Mouse (Mus musculus) adrenal gland, postnatal 0 days (tissue): ENCODE data around the gene Rom1. TPM values are rescaled to one million over a fixed set of nuclear protein-coding genes. Genes with fewer than 3 reads are reported as not detected.

Experiments used
- microRNA-seq: library from miRNA; unstranded; fragments of <30 nt; microRNA quantifications from one replicate; pipeline ENCODE4, GENCODE M21; 2016; ENCODE audit warnings: borderline replicate concordance; ENCODE audit not compliant: insufficient number of aligned reads
- polyA plus RNA-seq: library from polyadenylated mRNA; unstranded; fragments of >200 nt; fragmentation: Nextera tagmentation; extraction: Ambion mirVana; gene quantifications from 2 replicates; pipeline ENCODE4 v1.2.1, GENCODE M21; 2015

Gene Rom1
- 10.2 and 10.6 TPM in 2 replicates for polyA plus RNA-seq

DNA sequence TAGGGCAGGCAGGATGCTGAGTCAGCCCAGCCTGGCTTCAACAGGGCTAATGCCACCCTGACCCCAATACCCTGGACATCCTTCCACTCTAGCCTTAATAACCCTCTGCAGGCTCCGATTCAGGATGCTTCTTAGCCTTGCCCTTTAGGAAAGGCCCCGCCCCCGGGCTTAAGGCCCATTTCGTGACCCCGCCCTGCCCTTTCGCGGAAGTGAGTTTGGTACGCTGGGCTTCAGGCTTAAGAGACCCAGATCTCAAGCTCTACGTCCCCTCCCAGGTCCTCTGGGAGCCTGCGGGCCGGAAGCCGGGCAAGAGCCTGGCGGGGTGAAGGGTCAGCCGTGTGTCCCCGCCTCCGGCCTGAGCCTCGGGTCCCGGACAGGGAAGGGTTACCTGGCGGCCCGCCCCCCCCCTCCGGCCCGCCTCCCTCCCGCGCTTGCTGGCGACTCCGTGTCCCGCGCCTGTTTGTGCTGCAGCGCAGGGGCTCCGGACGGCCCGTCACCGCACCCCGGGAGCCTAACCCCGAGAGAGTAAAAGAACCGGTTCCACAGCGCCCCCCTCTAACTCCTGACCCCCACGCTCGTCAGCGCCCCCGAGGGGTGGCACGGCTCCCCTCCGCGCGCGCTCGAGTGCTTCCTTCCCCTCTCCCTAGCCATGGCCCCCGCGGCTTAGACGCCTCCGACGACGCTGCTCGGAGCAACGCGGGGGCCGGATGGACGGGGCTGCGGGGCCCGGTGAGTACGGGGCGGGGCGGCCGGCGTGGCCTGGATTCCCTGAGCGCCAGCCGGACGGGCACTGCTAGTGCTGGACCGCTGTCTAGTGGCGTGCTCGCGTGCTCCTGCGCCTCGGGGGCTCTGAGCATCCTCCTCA is at the start of gene Rom1, which contains the start of gene Eml3:
TSS of gene Rom1 (minus strand) at position 133 of the 865 bp plus-strand sequence.
TSS of gene Eml3 (plus strand) at position 329 of the 865 bp plus-strand sequence.

DNA sequence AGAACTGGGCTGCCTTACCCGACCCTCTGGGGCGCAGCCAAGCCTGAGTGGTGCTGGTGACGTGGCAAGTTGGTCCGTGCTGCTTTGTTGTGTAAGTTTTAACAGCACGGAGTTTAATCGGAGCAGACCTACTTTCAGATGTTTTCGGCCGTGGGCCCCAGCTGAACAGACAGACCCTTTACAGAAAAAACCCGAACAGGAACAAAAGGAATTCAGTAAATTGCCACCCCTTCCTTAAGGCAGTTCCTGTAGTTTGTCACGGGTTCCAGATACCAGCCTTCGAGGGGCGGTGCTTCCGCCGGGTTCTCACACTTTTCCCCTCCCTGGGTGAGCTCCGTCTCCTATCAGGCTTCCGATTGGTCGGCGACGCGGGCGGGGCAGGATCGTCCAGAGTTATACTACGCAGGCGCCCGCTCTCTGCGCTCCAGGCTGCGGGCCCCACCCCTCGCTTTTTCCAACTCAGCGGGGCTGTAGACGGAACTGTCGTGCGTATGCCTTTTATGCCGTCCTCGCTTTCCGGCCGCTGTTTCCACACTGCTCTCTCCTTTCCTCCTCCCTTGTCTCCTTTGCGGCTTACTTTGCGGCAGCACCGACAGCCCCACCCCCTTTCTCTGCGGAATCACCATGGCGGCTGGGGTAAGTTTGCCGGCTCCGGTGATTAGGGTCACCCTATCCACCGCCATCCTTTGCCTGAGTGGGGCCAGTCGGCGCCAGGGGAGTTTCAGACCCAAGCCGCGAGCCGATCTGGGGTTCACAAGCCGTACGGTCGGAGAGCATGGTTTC is 37.6 kb upstream of the Rom1 start, which contains the start of gene Eef1g:
TSS of gene Eef1g (plus strand) at position 452 of the 783 bp plus-strand sequence.

DNA sequence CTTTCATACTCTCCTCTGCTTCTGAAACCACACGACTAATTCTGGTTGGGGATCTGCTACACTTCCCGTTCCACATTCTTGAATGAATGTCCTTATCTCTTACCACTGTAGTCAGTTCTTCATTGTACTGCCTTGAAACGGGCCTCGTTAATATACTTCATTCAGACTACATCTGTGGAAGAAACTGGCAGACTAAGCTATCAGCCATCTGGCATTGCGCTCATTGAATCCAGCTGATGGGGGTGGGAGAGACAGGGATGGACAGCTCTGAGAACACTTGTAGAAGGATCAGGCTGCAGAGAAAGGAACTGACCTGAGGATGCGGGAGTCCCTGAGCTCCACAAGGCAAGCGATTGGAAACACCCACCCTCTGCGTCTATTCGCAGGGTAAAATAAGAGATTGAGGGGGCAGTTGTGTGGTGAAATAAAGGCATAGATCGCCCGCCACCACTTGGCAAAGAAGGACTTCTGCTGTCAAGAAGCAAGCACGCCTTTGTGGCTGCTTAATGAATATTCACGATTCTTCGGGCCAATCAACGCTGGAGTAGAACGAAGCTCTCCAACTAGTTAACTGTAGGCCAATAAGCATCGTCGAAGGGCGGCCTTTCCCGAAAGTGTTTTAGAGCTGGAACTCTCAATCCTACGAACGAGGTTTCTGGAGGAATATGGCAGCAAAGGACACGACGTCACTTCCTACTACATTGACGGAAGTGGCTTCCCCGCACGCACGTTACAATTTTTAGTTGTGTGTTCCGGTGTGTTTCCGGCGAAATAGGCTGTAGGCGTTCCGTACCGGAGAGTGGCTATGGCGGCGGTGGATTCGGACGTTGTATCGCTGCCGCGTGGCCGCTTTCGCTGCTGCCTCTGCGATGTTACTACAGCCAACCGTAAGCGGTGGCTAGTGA is 24.2 kb upstream of the Rom1 start, which contains the start of gene Tut1:
TSS of gene Tut1 (plus strand) at position 713 of the 905 bp plus-strand sequence.

DNA sequence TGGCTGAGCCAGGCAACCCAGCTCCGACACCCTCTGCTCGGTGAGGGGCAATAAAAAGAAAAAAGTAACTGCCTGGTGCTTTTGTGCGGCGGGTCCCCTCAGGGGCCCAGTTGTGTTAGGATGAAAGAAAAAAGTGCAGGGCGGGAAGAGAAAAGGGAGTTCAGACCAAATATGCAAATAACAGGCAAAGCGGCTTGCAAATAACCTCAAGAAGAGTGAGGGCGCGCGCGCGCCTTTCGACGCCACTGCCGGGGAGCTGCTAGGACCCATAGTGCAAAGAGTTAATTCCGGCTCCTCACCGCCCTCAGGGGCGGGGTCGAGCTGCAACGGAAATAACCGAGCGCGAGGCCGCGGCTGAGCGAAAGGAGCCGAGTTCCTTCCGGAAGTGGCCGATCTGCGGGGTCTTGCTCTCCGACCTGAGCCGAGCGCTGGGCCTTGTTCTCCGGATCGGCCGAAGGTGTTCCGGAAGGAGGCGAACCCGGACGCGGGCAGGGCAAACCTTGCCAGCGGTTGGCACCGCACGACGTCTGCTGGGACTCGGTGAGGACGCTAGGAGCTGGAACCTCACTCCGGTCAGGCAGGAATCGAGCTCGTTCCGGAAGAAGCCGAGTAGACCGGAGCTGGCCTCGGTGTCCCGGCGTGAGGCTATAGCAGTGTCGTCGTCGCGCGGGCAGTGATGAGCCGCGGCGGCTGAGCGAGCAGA is 12.5 kb upstream of the Rom1 start, which contains the start of gene Mta2:
TSS of gene Mta2 (plus strand) at position 361 of the 703 bp plus-strand sequence.

DNA sequence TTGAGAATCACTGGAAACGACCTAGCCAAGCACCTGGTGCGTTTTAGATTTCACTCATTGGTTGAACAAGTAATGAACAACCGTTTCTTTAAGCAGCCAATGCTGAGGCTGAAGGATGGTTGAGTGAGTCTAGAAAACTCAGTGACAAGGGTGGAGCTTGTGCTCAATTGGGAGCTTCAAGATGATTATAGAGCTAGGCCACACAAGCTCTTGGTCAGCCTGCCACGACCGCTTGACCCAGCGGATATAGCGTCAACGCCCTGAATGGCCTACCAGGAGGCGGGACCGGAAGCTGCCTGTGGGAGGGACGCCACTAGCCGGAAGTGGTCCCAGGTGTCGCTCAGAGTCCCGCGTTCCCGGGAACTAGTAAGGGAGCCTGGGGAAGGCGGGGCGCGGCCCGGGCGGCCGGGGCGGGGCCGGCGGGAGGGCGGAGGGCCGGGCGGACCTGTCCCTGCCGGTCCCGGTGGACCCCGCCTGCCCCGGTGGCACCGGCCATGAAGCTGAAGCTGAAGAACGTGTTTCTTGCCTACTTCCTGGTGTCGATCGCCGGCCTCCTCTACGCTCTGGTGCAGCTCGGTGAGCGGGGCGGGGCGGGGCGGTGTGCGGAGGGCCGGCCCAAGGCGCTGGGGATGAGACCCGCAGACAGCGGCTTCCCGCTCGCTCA is 9.0 kb downstream of the Rom1 start, which contains the start of gene B3gat3:
TSS of gene B3gat3 (plus strand) at position 302 of the 664 bp plus-strand sequence.

DNA sequence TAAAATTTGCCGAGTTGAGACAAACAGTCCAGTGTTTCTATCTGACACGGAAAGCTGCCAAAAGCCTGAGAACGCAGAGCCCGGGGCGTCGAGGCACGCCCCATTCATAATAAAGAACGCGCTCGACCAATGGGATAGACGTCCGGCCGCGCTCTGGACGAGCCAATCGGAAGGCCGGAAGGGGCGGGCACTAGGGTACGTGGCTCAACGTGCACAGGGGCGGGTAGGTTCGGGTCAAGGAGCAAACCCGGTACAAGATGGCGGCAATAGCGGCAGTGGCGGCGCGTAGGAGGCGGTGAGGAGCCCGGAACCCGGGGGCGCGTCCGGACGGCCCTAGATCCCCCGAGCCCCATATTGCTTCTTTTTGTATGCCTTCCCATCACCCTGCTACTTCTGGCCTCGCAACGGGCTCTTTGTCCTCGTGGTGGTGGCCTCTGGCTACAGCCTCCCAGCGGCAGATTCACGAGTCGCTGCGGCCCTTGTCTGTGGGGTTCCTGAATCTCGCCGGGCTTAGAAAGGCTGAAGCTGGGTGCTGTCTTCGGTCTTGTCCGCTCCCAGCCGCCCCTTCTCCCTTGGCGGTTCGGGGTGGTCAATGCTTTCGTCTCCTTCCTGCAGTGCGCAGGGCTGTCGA is 31.2 kb downstream of the Rom1 start, which contains the start of gene Ganab:
TSS of gene Ganab (plus strand) at position 207 of the 631 bp plus-strand sequence.

DNA sequence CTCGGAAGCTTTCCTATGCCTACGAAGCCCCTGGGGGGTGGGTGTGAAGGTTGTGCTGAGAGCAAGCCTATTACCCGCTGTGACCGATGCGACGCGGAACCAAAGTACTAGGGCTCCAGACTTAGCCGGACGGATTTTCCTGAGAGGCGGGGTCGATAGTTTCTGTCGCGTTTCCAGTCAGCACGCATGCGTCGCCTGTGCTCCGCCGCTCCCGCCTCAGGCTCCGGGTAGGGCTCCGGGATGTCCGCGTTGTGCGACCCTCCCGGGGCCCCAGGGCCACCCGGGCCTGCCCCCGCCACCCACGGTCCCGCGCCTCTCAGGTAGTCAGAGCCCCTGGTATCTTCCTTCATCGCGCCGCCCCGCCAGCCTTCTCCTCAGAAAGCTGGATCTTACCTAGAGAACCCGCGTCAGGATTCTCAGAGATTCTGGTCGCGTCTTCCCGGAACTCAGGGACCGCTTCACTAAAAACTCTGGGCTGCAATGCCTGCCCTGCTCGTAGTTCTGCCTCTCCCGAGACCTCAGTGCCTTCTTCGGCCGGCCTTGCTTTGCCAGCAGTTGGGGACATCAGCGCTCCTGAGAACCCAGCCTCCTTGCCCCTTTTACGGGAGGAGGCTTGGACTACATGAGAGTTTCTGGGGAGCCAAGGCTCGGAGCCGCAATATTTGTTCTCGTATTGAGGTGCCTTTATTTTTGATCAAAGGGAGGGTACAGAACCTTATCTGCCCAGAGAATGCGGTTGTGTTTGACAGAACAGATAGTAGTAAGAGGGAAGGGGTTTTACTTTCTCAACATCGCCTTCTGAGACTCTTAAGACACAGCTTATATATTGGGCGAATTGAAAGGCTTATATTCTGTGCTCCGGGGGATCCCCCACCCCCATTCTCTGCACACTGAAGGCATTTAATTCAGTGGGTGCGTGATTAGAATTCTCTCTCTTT is 36.1 kb downstream of the Rom1 start, which contains the start of gene Ints5:
TSS of gene Ints5 (plus strand) at position 177 of the 938 bp plus-strand sequence.

DNA sequence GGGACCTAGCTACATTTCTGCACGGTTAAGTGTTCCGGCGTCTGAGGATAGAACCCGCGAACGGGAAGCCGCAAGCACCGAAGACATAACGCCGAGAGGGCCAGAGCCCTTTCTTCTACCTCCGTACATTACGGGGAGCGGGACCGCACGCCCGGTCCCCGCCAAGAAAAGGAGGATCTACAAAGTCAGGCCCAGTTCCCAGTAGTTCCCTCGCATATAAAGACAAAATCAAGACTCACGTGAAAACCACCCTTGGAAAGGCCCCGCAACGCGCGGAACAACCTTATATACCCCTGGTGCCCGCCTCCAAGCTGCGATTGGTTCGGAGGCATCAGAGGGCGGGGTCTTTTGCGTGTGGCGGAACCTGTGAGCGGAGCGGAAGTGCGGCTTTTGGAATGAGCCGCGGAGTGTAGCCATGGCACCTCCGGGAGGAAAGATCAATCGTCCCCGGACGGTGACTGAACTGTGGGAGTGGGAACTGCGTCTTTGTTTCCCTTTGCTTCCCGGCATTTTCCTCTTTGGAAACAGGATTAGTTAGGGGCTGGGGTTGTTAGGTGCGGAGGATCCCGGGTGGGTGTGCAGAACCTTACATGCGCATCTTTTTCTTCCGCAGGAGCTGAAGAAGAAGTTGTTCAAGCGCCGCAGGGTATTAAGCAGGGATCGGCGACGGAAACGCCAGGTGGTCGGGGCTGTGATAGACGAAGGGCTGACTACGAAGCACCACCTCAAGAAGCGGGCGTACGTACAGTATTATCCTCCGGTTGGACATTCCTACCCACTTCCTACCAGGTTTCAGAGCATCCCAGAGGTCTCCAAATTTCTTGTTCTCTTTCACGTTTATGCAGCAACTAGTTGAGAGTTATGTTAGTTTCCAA is 40.4 kb downstream of the Rom1 start, which contains the start of the genes 1810009A15Rik and Gm49416:
TSS of gene 1810009A15Rik (plus strand) at position 343 of the 875 bp plus-strand sequence.
TSS of gene Gm49416 (plus strand) at position 416 of the 875 bp plus-strand sequence.

DNA sequence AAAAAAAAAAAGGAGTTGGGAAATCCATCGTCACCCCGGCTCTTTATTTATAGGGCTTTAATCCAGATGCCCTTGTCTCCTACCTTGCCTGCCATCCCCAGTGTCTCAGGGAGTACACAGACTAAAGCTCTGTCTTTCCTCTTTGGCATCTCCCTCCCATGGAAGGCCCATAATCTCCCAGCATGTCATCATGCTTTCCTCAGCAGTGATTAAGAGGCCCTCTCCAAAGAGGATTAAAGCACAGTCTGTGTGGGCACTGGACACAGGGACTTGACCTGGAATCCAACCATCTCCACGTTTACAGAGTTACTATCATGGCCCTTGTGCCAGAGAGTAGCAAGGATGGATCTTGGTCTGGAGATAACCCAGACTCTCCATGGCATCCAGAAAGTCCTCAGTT is 45.5 kb downstream of the Rom1 start, which contains the start of the genes Lbhd1 and Gm49403:
TSS of gene Lbhd1 (plus strand) at position 117 of the 400 bp plus-strand sequence.
TSS of gene Gm49403 (plus strand) at position 315 of the 400 bp plus-strand sequence.

DNA sequence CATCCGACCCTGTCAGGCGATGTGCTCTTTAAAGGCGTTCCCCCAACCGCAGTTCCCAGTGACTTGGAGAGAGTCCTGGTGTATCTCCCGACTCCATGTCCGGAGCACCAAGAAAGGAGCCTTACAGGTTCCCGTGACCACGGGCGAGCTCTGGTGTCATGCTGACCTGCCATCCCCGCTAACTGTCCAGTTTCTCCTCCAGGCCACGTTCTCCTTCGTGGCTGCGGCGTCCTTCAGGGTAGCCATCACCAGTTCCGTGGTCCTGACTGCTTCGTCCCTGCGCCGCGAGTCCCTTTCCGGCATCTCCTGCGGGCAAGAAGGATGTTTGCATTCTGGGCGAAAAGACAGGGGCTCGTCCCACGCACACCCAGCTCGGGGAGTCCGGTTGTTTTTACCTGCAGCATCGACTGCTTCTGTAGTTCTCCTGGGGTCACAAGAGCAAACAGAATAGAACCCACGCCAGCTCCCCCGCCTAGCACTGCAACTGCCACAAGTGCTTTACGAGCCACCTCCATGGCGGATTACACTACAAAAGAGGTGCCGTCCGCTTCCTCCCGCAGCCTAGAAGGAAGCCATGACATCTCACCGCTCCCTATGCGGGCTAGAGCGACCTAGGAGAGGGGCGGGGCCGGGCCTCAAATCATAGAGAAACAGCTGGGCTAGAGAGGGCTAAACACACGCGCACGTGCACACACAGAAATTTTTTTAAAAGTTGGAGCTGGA is 48.7 kb downstream of the Rom1 start, which contains the start of gene Uqcc3:
TSS of gene Uqcc3 (minus strand) at position 613 of the 723 bp plus-strand sequence.

Small RNAs within 50 kb of the gene (microRNA-seq; reads per million reads assigned to microRNA genes)
- gene Mir5136 = not detected

Other genes starting within 250 kb of the Rom1 start
- 83.1 and 141 TPM in 2 replicates for gene Slc3a2, start 206.0 kb downstream of the Rom1 start, polyA plus RNA-seq
- 55.6 and 64.3 TPM in 2 replicates for gene Wdr74, start 193.5 kb downstream of the Rom1 start, polyA plus RNA-seq
- gene 1700092M07Rik, start 188.6 kb downstream of the Rom1 start, polyA plus RNA-seq = not detected in 2 replicates
- 85.3 and 122 TPM in 2 replicates for gene Stx5a, start 187.9 kb downstream of the Rom1 start, polyA plus RNA-seq
- gene Nxf1, start 172.3 kb downstream of the Rom1 start, polyA plus RNA-seq = 57.3 and 70.5 TPM in 2 replicates
- 187 and 192 TPM in 2 replicates for gene Tmem223, start 158.4 kb downstream of the Rom1 start, polyA plus RNA-seq
- 117 and 159 TPM in 2 replicates for gene Tmem179b, start 154.9 kb downstream of the Rom1 start, polyA plus RNA-seq
- gene Taf6l, start 142.9 kb downstream of the Rom1 start, polyA plus RNA-seq = 14.0 and 14.5 TPM in 2 replicates
- 250 and 252 TPM in 2 replicates for gene Polr2g, start 130.8 kb downstream of the Rom1 start, polyA plus RNA-seq
- gene Zbtb3, start 126.8 kb downstream of the Rom1 start, polyA plus RNA-seq = 3.5 and 3.7 TPM in 2 replicates
- gene Ttc9c, start 110.0 kb downstream of the Rom1 start, polyA plus RNA-seq = 19.5 and 25.9 TPM in 2 replicates
- gene Hnrnpul2, start 109.3 kb downstream of the Rom1 start, polyA plus RNA-seq = 2.6 and 4.1 TPM in 2 replicates
- gene AC129217.1, start 99.6 kb downstream of the Rom1 start, polyA plus RNA-seq = not detected in 2 replicates
- gene Bscl2, start 91.9 kb downstream of the Rom1 start, polyA plus RNA-seq = 50.5 and 77.3 TPM in 2 replicates
- 32.7 and 80.6 TPM in 2 replicates for gene Gng3, start 90.2 kb downstream of the Rom1 start, polyA plus RNA-seq
- gene Lrrn4cl, start 78.6 kb downstream of the Rom1 start, polyA plus RNA-seq = 15.3 and 22.8 TPM in 2 replicates
- 177 and 268 TPM in 2 replicates for gene Ubxn1, start 57.9 kb downstream of the Rom1 start, polyA plus RNA-seq
- gene Uqcc3, start 48.4 kb downstream of the Rom1 start, polyA plus RNA-seq = 120 and 130 TPM in 2 replicates
- 69.8 and 70.7 TPM in 2 replicates for gene Lbhd1, start 45.6 kb downstream of the Rom1 start, polyA plus RNA-seq
- not detected in 2 replicates for gene Gm49403, start 45.4 kb downstream of the Rom1 start, polyA plus RNA-seq
- 76.8 and 83.8 TPM in 2 replicates for gene 1810009A15Rik, start 40.5 kb downstream of the Rom1 start, polyA plus RNA-seq
- gene Gm49416, start 40.4 kb downstream of the Rom1 start, polyA plus RNA-seq = not detected in 2 replicates
- 15.9 and 19.0 TPM in 2 replicates for gene Ints5, start 36.4 kb downstream of the Rom1 start, polyA plus RNA-seq
- gene Ganab, start 31.3 kb downstream of the Rom1 start, polyA plus RNA-seq = 35.9 and 58.5 TPM in 2 replicates
- gene B3gat3, start 9.0 kb downstream of the Rom1 start, polyA plus RNA-seq = 35.8 and 37.6 TPM in 2 replicates
- gene Eml3, start 196 bp upstream of the Rom1 start, polyA plus RNA-seq = 22.1 and 29.4 TPM in 2 replicates
- 62.8 and 87.3 TPM in 2 replicates for gene Mta2, start 12.5 kb upstream of the Rom1 start, polyA plus RNA-seq
- 11.2 and 17.6 TPM in 2 replicates for gene Tut1, start 24.5 kb upstream of the Rom1 start, polyA plus RNA-seq
- gene Eef1g, start 37.7 kb upstream of the Rom1 start, polyA plus RNA-seq = 168 and 205 TPM in 2 replicates
- gene Ahnak, start 59.9 kb upstream of the Rom1 start, polyA plus RNA-seq = 33.6 and 44.4 TPM in 2 replicates
- 17.1 and 23.9 TPM in 2 replicates for gene Scgb1a1, start 158.6 kb upstream of the Rom1 start, polyA plus RNA-seq
- 13.5 and 14.4 TPM in 2 replicates for gene Asrgl1, start 206.3 kb upstream of the Rom1 start, polyA plus RNA-seq